Mouse (Mus musculus) spleen, adult 12 weeks (tissue): ENCODE measurements around the gene Atf6.

Experiments
- DNase-seq: peaks from one replicate; pipeline ENCODE4 v3.0.0; 2022; ENCODE audit warnings: low spot score

The Atf6 gene

GRCm38 (mm10) chr1:170867691-170868105 is at the start of gene Atf6:
Gene Atf6, minus strand, starts transcription at chr1:170867771.
- DNase-seq, result peak; percentile 89

GRCm38 (mm10) chr1:170915657-170916056 is 48.1 kb upstream of the Atf6 start:
- no peak for DNase-seq

GRCm38 (mm10) chr1:170912891-170913615 is 45.5 kb upstream of the Atf6 start, which contains the start of gene Fcrlb:
Gene Fcrlb, minus strand, starts transcription at chr1:170912941.
- DNase-seq, result no peak

DNA sequence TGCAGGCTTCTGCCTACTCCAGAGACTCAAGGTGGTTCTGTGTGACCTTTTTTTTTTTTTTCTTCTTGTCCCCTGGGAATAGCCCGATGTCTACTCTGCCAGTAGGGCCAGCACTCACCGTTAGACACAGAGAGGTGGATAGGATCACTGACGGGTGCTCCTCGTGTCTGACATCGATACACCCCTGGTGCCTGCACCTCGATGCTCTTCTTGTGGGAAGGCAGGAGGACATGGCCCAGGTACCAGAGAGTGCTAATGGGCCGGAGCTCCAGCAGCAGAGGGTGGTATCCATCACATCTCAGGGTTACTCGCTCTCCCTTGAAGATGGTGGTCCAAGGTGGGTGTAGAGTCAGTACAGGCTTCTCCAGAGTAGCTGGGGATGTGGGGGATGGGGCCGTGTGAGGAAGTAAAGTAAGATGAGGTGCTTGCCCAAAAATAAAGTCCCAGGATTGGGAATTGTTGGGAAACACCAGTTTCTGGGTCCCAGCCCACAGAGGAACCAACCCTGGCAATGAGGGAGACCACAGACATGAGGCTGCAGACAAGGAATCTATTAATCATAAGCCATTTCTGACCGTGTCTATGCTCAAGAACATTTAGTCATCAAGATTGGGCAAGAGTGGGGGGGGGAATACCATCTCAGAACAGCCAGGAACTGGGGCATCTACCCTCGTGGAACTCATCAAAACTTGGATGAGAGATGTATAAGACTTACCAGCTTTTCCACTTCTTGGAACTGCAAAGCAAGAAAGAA is 44.5 kb upstream of the Atf6 start:
- no peak for DNase-seq

GRCm38 (mm10) chr1:170908341-170908740 is 40.8 kb upstream of the Atf6 start:
- no peak for DNase-seq

- peak; percentile 8 for DNase-seq
Measured at GRCm38 (mm10) chr1:170907456-170908191, 40.1 kb upstream of the Atf6 start.

DNA sequence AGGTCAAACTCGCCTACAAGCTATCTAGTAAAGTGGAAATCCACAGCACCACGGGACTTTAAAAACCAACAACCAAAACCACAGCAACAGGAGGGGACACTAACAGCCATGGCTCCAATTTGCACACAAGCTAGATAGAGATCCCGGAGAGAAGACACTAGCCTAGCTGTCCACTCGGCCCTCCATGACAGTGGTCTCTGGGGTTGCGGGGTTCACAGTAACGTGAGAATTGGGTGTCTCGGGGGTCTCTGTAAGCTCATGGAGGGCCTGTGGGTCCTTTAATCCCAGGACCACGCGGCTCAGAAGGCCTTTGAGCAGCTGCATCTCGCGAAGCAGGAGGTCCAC is 39.5 kb upstream of the Atf6 start:
- DNase-seq, result no peak

DNA sequence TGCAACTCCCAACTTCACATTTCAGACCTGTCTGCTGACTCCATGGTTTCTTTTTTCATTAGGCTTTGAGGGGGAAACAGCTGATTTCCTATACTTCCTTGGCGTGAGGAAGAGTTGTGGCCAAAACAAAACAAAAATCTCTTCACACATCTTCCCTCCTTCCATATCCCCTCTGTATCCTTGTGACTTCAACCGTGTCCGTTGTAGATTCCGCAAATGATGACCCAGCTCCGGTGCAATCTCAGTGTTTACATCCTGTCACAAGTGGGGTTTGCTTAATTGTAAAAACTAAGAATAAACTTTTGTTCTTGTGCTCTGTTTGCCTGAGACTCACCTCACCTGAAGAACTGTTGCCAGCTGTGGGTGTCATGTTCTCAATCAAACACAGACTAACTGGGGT is 35.9 kb upstream of the Atf6 start:
- DNase-seq, result no peak

DNA sequence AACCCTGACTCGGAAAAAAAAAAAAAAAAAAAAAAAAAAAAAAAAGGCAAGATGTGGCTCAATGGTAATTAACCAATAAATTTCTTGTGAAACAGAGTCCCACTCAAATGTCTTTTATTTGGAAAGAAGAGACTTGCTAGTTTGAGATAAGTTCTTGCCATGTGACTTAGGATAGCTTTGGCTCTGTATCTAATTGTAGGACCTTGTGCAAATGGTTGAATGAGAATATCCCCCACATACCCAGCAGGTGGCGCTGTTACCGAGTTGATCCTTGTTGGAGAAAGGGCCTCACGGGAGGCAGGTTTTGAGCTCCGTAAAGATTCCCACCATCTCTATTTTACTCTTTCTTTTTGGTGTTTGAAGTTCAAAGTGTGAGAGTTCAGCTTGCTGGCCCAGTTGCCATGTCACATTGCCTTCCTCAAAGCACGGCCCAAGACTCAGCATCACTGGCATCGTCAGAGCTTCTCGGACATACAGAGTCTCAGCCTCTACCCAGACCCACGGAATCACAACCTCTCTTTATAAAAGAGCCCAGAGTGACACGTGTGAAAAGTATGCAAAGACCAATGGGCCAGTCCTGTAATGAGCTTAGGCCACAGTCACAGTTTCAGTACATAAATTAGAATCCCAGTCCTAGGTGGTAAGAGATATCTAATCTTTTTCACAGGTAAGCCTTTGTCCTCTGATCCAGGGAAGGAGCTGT is 34.1 kb upstream of the Atf6 start:
- peak; percentile 72 for DNase-seq

GRCm38 (mm10) chr1:170900799-170901467 is 33.4 kb upstream of the Atf6 start:
- peak; percentile 21 for DNase-seq

GRCm38 (mm10) chr1:170898413-170899075 is 31.0 kb upstream of the Atf6 start:
- no peak for DNase-seq

DNA sequence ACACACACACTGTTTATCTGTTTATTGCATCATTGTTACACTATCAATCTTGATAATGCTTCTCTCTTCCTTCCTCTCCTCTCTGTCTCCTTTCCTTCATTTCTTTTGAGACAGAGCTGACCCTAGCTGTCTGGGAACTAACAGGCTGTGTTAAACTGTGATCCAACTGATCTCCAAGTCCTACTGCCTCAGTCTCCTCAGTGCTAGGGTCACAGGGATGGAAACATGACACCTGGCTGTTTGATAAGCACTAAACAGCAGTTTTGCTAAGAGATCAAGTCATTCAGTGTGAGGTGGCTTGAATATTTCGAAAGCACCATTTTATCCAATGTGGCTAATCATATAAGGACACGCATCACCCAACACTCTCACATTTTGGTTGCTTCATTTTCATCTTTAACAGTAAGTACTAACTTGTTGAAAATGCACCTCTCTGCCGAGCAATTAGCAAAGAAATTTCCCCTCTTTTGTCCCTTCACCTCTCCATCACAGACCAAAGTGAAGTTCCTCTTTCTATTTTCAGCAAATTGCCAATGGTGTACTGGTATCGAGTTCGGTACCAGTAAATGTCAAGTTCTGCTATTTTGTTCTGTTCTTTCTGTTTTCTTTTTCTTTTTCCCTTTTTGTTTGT is 29.2 kb upstream of the Atf6 start:
- DNase-seq, result no peak

DNA sequence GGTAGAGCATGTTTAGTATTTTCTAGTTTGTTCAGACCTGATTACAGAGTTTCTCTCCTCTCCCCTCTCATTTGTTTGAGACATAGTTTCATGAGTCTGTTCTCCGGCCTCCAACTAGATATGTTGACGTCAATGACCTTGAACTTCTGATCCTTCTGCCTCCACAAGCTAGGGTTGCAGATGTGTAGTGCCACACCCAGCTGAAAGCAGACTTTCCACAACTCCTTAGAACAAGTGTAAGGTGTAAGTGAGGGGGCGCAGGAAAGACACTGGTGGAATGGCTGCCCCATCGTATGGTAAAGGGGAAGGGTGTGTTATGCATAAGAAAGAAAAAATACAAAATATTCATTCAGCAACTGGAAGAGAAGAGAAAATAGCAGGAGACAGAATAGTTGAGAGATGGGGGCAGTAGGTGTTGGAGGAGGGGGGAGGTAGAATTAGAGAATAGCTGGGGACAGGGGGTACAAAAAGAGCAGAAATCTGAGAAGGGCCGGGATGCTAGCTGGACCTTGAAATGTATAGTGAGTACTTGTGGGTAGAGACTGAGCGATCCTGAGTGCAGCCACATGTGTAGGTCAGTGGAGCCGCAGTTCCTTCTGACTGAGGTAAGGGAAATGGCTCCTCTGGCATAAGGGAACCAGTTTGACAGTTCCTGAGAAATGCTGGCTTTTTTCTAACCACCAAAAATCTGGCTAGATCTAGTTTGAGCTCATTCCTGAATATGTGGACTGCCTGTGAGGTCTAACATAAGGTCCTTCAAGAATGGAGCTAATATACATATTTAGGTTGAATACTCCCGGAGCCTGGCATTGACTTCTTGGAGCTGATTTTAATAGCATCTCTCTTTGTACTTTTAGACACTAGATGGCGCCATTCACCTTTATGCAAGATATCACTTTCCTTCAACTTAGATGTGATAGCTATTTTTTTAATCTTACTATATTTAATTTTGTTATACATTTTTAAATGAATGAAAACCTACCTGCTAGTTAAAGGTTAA is 27.3 kb upstream of the Atf6 start:
- no peak for DNase-seq

GRCm38 (mm10) chr1:170892279-170892678 is 24.7 kb upstream of the Atf6 start:
- DNase-seq, result no peak

GRCm38 (mm10) chr1:170891646-170892045 is 24.1 kb upstream of the Atf6 start:
- DNase-seq, result no peak

GRCm38 (mm10) chr1:170889310-170889709 is 21.7 kb upstream of the Atf6 start:
- no peak for DNase-seq

GRCm38 (mm10) chr1:170886044-170886458 is 18.5 kb upstream of the Atf6 start:
- no peak for DNase-seq

DNA sequence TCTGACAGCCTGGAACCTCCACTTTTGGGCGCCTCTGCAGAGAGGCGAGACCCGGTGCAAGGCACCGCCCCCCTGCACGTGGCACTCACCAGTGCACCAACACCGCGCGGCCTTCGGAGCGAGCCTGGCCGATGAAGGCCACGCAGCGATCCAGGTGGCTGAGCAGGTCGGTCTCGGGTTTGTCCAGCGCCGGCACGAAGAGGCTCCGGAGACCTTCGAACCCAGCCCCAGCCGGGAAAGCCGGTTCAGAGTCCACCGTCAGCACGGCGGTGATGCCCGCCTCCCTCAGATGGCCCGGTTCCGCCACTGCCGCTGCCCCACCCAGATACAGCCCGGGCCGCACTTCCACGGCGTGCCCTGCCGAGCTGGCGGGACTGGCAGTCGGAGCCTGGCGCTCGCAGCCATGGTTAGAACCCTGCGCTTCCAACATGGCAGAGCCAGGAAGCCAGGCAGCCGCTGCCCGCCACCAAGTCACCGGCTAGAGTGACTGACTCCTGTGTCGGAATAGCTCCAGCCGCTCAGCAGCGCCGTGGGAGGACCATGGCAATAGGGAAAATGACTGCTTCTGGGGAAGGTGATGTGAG is 17.5 kb upstream of the Atf6 start, which contains the start of the genes Gm26620 and Dusp12:
Gm26620 (plus strand) TSS at position 88 of the 584 bp plus-strand sequence.
Dusp12 (minus strand) TSS at position 563 of the 584 bp plus-strand sequence.
- peak; percentile 65 for DNase-seq

DNA sequence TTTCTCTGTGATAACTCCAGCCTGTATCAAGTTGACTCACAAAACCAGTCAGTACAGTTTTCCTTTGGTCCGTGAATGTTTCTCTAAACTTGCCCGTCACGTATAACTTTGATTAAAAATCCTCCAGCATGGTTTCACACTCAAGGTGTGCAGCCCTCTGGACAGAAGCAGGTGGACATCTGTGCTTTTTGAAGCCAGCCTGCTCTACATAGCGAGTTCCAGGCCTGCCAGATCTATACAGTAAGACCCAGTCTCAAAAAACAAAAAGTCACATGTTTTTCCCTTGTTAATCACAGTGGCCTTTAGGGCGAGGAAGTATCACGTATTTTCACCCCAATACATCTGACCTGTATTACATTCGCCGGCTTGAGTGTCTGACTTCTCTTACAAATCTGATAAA is 16.8 kb upstream of the Atf6 start:
- no peak for DNase-seq
